8 mouse cellular contexts compared by ENCODE assay signal in genomic region chr2:174472407-174472806, GRCm38 (mm10). TPM values are rescaled to one million over a fixed set of nuclear protein-coding genes. Genes with fewer than 3 reads are reported as not detected.
DNase-seq lines count a peak whose midpoint lies in the region; ATAC-seq and TF ChIP-seq lines count a peak whose summit lies in the region.

No protein-coding gene starts in this region.

- peaks cover 41% of the 10 kb centered on the region for H3K36me3 ChIP-seq in megakaryocyte, embryonic 14.5 days (replicated peaks; ENCODE audit: low read length)

- no peaks in the 10 kb centered on the region for H3K9me3 ChIP-seq in megakaryocyte, embryonic 14.5 days

- no peak for TF ChIP-seq CTCF in layer of hippocampus, adult 2 months (conservative IDR thresholded peaks at IDR 0.05)

- H3K27me3 ChIP-seq in megakaryocyte, embryonic 14.5 days (replicated peaks), result peaks cover 4% of the 10 kb centered on the region

- ATAC-seq in hematopoietic stem cell, adult 5-6 weeks (replicated peaks in 1 of 2; ENCODE audit: insufficient read depth in 1 of 2, low FRiP score in 2 of 2, low TSS enrichment in 1 of 2, low read depth in 1 of 2, poor library complexity in 2 of 2, severe bottlenecking in 2 of 2), result peak; percentile 6 to 14; a peak in 1 of 4 replicates

- H3K27ac ChIP-seq in layer of hippocampus, adult 2 months, result peak overlapping the region; percentile 86

- peaks cover 64% of the 10 kb centered on the region for H3K4me1 ChIP-seq in megakaryocyte, embryonic 14.5 days

- no peak for DNase-seq in layer of hippocampus, adult 2 months (ENCODE audit: low spot score in 2 of 2)
- DNase-seq in layer of hippocampus, adult 9-11 months, result no peak
- peak; percentile 10 for DNase-seq in brain, adult 2 months (ENCODE audit: low read depth, low spot score)
- DNase-seq in cerebellum, adult 9-11 months, result no peak
- no peak for DNase-seq in layer of hippocampus, adult 9-10 months (ENCODE audit: low spot score)
- DNase-seq in kidney, postnatal 14 days, result no peak

- H3K4me3 ChIP-seq in layer of hippocampus, adult 2 months, result peak overlapping the region; percentile 68
- H3K4me3 ChIP-seq in megakaryocyte, embryonic 14.5 days (replicated peaks), result peak overlapping the region; percentile 95

RNA-seq across cellular contexts. Expression of gene Prelid3b, which starts 0.5 kb away (rescaled TPM):
- total RNA-seq in layer of hippocampus, adult 2 months (2021), result 10 to 100 TPM; 39.9 to 43.5 TPM
- total RNA-seq in hematopoietic stem cell, adult 5-6 weeks (2017), result 103 and 110 TPM in 2 replicates
- polyA plus RNA-seq in megakaryocyte, embryonic 14.5 days (2012; ENCODE audit: insufficient read depth, low replicate concordance), result 4.1 and 30.0 TPM in 2 replicates

RNA-seq across cellular contexts. Expression of gene Atp5e, which starts 8.5 kb away (rescaled TPM):
- total RNA-seq in layer of hippocampus, adult 2 months (2021), result 100 to 1,000 TPM; 271 to 305 TPM
- 153 and 381 TPM in 2 replicates for total RNA-seq in hematopoietic stem cell, adult 5-6 weeks (2017)
- polyA plus RNA-seq in megakaryocyte, embryonic 14.5 days (2012; ENCODE audit: insufficient read depth, low replicate concordance), result 161 and 328 TPM in 2 replicates

RNA-seq across cellular contexts. Expression of gene Tubb1, which starts 21.9 kb away (rescaled TPM):
- not detected for total RNA-seq in layer of hippocampus, adult 2 months (2021)
- 1.0 TPM in 1 of 2 replicates, not detected in the other for total RNA-seq in hematopoietic stem cell, adult 5-6 weeks (2017)
- 11.2 and 32.6 TPM in 2 replicates for polyA plus RNA-seq in megakaryocyte, embryonic 14.5 days (2012; ENCODE audit: insufficient read depth, low replicate concordance)

RNA-seq across cellular contexts. Expression of gene Ctsz, which starts 33.6 kb away (rescaled TPM):
- total RNA-seq in layer of hippocampus, adult 2 months (2021), result 10 to 100 TPM; 28.1 to 32.5 TPM
- total RNA-seq in hematopoietic stem cell, adult 5-6 weeks (2017), result 85.3 and 109 TPM in 2 replicates
- polyA plus RNA-seq in megakaryocyte, embryonic 14.5 days (2012; ENCODE audit: insufficient read depth, low replicate concordance), result 145 and 269 TPM in 2 replicates

RNA-seq across cellular contexts. Expression of gene Nelfcd, which starts 56.8 kb away (rescaled TPM):
- total RNA-seq in layer of hippocampus, adult 2 months (2021), result 10 to 100 TPM; 45.2 to 55.6 TPM
- 43.4 and 50.9 TPM in 2 replicates for total RNA-seq in hematopoietic stem cell, adult 5-6 weeks (2017)
- 36.2 and 36.8 TPM in 2 replicates for polyA plus RNA-seq in megakaryocyte, embryonic 14.5 days (2012; ENCODE audit: insufficient read depth, low replicate concordance)
